Mouse (Mus musculus) kidney, embryonic 16.5 days (tissue): ENCODE measurements around the gene Myl6b. TPM values are rescaled to one million over a fixed set of nuclear protein-coding genes. Genes with fewer than 3 reads are reported as not detected.

Experiments
- microRNA-seq: library from miRNA; unstranded; fragments of <30 nt; microRNA quantifications from one replicate; pipeline ENCODE4, GENCODE M21; 2016
- polyA plus RNA-seq: library from polyadenylated mRNA; unstranded; fragments of >200 nt; fragmentation: Nextera tagmentation; extraction: Ambion mirVana; gene quantifications from 2 replicates; pipeline ENCODE4 v1.2.1, GENCODE M21; 2015

Myl6b gene
- polyA plus RNA-seq, 1 experiment from 2014 or later = 5.7 TPM

Small RNAs within 50 kb of the gene (microRNA-seq; reads per million reads assigned to microRNA genes)
- gene Mir6916 (not detected), gene Mir8105 (0.47 reads per million)

Other genes with a start within 250 kb of the Myl6b start
- 0.39 and 0.66 TPM in 2 replicates for gene Apon, start 244.6 kb downstream of the Myl6b start, polyA plus RNA-seq
- 0.62 and 0.69 TPM in 2 replicates for gene Apof, start 230.0 kb downstream of the Myl6b start, polyA plus RNA-seq
- 12.9 and 14.9 TPM in 2 replicates for gene Stat2, start 228.1 kb downstream of the Myl6b start, polyA plus RNA-seq
- gene Il23a, start 199.9 kb downstream of the Myl6b start, polyA plus RNA-seq = 0.15 and 0.35 TPM in 2 replicates
- gene Pan2, start 195.3 kb downstream of the Myl6b start, polyA plus RNA-seq = 42.0 and 45.0 TPM in 2 replicates
- gene Cnpy2, start 176.2 kb downstream of the Myl6b start, polyA plus RNA-seq = 343 and 370 TPM in 2 replicates
- gene Cs, start 161.0 kb downstream of the Myl6b start, polyA plus RNA-seq = 238 and 244 TPM in 2 replicates
- 4.1 and 10.9 TPM in 2 replicates for gene Coq10a, start 129.7 kb downstream of the Myl6b start, polyA plus RNA-seq
- gene Ankrd52, start 121.6 kb downstream of the Myl6b start, polyA plus RNA-seq = 11.9 and 12.8 TPM in 2 replicates
- 69.0 and 75.1 TPM in 2 replicates for gene Slc39a5, start 97.5 kb downstream of the Myl6b start, polyA plus RNA-seq
- 81.7 and 94.8 TPM in 2 replicates for gene Nabp2, start 87.2 kb downstream of the Myl6b start, polyA plus RNA-seq
- 52.5 and 52.6 TPM in 2 replicates for gene Rnf41, start 87.0 kb downstream of the Myl6b start, polyA plus RNA-seq
- gene Smarcc2, start 39.4 kb downstream of the Myl6b start, polyA plus RNA-seq = 64.5 and 75.9 TPM in 2 replicates
- gene Myl6, start 4.5 kb downstream of the Myl6b start, polyA plus RNA-seq = 1,255 and 1,413 TPM in 2 replicates
- 23.2 and 24.2 TPM in 2 replicates for gene Esyt1, start 27.2 kb upstream of the Myl6b start, polyA plus RNA-seq
- 16.2 and 16.6 TPM in 2 replicates for gene Zc3h10, start 49.1 kb upstream of the Myl6b start, polyA plus RNA-seq
- gene Rpl41, start 50.6 kb upstream of the Myl6b start, polyA plus RNA-seq = 3,659 and 3,733 TPM in 2 replicates
- 200 and 203 TPM in 2 replicates for gene Pa2g4, start 67.3 kb upstream of the Myl6b start, polyA plus RNA-seq
- 11.5 and 12.8 TPM in 2 replicates for gene Erbb3, start 91.0 kb upstream of the Myl6b start, polyA plus RNA-seq
- gene Rps26, start 128.1 kb upstream of the Myl6b start, polyA plus RNA-seq = 628 and 640 TPM in 2 replicates
- gene Ikzf4, start 147.3 kb upstream of the Myl6b start, polyA plus RNA-seq = 1.4 and 2.0 TPM in 2 replicates
- gene Suox, start 175.4 kb upstream of the Myl6b start, polyA plus RNA-seq = 15.9 and 16.3 TPM in 2 replicates
- 84.4 and 86.0 TPM in 2 replicates for gene Rab5b, start 197.6 kb upstream of the Myl6b start, polyA plus RNA-seq
- 1.5 and 1.7 TPM in 2 replicates for gene Pmel, start 205.5 kb upstream of the Myl6b start, polyA plus RNA-seq
- 100 and 105 TPM in 2 replicates for gene Cdk2, start 206.3 kb upstream of the Myl6b start, polyA plus RNA-seq
- 6.8 and 7.8 TPM in 2 replicates for gene Dgka, start 246.2 kb upstream of the Myl6b start, polyA plus RNA-seq
- gene Pym1, start 249.2 kb upstream of the Myl6b start, polyA plus RNA-seq = 40.0 and 40.3 TPM in 2 replicates